Mouse (Mus musculus) G1E (cell line): ENCODE results near the gene Ttc26. TPM values are rescaled to one million over a fixed set of nuclear protein-coding genes. Genes with fewer than 3 reads are reported as not detected.
"Not testable (repeated sequence)": the region's sequence is repeated elsewhere in the genome, so short reads cannot be mapped to it uniquely, and the experiment has no call there.

Experiments used
- ATAC-seq: 2 replicates; pipeline ENCODE4 v1.8.0; 2016; ENCODE audit warnings: mild to moderate bottlenecking; ENCODE audit not compliant: insufficient number of reproducible peaks, poor library complexity, low FRiP score, severe bottlenecking; ENCODE audit errors: extremely low read depth
- DNase-seq: peaks from one replicate; pipeline ENCODE4 v3.0.0; 2012; ENCODE audit warnings: low spot score
- H3K27me3 ChIP-seq: 2 replicates; pipeline ENCODE4 v1.6.1; 2012; ENCODE audit warnings: mild to moderate bottlenecking, low read length, inconsistent platforms; ENCODE audit not compliant: insufficient read depth
- H3K36me3 ChIP-seq: replicated peaks from 2 replicates; pipeline ENCODE3; 2012; ENCODE audit warnings: mild to moderate bottlenecking, inconsistent platforms
- H3K4me1 ChIP-seq: 2 replicates; pipeline ENCODE4 v1.6.1; 2012; ENCODE audit warnings: low read depth, low read length, inconsistent platforms, mixed read lengths; ENCODE audit not compliant: insufficient read depth
- H3K4me3 ChIP-seq: 2 replicates; pipeline ENCODE4 v1.5.1; 2012; ENCODE audit warnings: low read depth, mild to moderate bottlenecking, inconsistent platforms, low read length, moderate library complexity, mixed read lengths
- H3K9me3 ChIP-seq: replicated peaks from 2 replicates; pipeline ENCODE4 v1.6.1; 2012; ENCODE audit warnings: inconsistent platforms
- CTCF ChIP-seq: IDR thresholded peaks from 2 replicates; pipeline ENCODE4 v1.5.1; 2012; ENCODE audit warnings: low read depth, low read length, inconsistent platforms, mixed read lengths
- GATA1 ChIP-seq: IDR thresholded peaks from 2 replicates; pipeline ENCODE4 v1.6.1; 2012; ENCODE audit warnings: borderline replicate concordance, low read length, inconsistent platforms, mixed read lengths
- GATA2 ChIP-seq: IDR thresholded peaks from 2 replicates; pipeline ENCODE4 v1.6.1; 2012; ENCODE audit warnings: low read depth, low read length, inconsistent platforms, borderline replicate concordance
- POLR2AphosphoS5 ChIP-seq: IDR thresholded peaks from 2 replicates; pipeline ENCODE4 v1.6.1; 2012; ENCODE audit warnings: low read depth, low read length, inconsistent platforms; ENCODE audit not compliant: insufficient replicate concordance
- TAL1 ChIP-seq: conservative IDR thresholded peaks from 2 replicates; pipeline ENCODE4 v1.6.1; 2012; ENCODE audit warnings: low read depth, low read length, inconsistent platforms, mixed read lengths
- polyA plus RNA-seq: library from polyadenylated mRNA; stranded (reverse); fragments of >175 nt; gene quantifications from 2 replicates; pipeline ENCODE4 v1.2.3, GENCODE M21; 2012
- total RNA-seq, 2 experiments: library from RNA; stranded (forward) in 1 of 2; stranded (reverse) in 1 of 2; fragments of 200-1000 nt in 1 of 2; fragments of >200 nt in 1 of 2; fragmentation: Nextera tagmentation in 1 of 2; gene quantifications; 2 replicates each; pipeline ENCODE4 v1.2.3; 2014 to 2017

Ttc26 gene
- total and polyA plus RNA-seq, 3 experiments: 0.89 to 6.5 (median 5.9) TPM

DNA sequence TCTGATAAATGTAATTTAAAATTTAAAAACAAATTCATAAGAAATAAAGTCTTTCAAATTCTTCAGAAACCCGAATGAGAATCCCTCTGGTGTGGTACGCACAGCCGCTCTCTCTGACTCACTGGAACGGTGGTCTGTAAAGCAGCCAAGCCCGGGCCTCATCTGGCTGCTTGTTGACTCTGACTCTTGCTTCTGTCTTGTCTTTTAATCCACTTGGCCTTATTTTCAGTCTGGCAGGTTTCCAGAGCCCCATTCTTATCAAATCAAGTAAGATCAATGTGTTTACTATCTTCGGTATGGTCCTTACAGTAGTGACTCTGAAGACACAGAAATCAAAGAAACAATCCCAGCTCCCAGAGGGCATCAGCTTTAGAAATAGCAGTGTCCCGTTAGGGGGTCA lies 25.4 kb upstream of the Ttc26 start:
- DNase-seq: no peak

DNA sequence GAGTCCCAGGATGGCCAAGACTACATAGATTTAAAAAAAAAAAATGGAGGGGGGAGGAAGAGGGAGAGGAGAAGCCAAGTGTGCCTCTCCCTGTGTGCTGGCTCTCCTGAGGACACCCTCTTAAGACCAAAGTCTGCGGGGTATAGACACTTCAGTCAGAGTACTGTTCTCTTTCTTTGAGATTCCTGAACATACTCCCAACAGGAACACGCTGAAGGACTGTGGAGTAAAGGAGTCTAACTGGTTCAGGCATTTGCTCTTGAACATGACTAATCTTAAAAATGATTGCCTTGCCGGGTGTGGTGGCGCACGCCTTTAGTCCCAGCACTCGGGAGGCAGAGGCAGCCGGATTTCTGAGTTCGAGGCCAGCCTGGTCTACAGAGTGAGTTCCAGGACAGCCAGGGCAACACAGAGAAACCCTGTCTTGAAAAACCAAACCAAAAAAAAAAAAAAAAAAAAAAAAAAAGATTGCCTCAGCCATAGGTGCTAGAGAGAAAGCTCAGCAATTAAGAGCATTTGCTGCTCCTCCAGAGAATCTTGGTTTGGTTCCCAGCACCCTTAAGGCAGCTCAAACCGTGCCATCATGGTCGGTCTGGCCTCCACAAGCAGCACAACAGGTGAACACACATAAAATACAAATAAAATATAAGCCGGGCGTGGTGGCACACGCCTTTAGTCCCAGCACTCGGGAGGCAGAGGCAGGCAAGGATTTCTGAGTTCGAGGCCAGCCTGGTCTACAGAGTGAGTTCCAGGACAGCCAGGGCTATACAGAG lies 24.4 kb upstream of the Ttc26 start:
- not testable (repeated sequence) for H3K4me3 ChIP-seq, H3K36me3 ChIP-seq, H3K27me3 ChIP-seq, H3K9me3 ChIP-seq, DNase-seq, ATAC-seq
- peaks cover 55% of the 10 kb centered on the region for H3K4me1 ChIP-seq

More for the DNA sequence above, 25.4 kb upstream of the Ttc26 start:
- no peak for TF ChIP-seq TAL1
- no peak for TF ChIP-seq CTCF
- Histone ChIP-seq H3K4me3 (peak overlapping the region; percentile 97; the same call in 1 of the 2 replicates), H3K27me3 (no peaks in the 10 kb centered on the region), H3K4me1 (peaks cover 55% of the 10 kb centered on the region), H3K36me3 (peaks cover 14% of the 10 kb centered on the region), H3K9me3 (no peaks in the 10 kb centered on the region)
- no peak for ATAC-seq

DNA sequence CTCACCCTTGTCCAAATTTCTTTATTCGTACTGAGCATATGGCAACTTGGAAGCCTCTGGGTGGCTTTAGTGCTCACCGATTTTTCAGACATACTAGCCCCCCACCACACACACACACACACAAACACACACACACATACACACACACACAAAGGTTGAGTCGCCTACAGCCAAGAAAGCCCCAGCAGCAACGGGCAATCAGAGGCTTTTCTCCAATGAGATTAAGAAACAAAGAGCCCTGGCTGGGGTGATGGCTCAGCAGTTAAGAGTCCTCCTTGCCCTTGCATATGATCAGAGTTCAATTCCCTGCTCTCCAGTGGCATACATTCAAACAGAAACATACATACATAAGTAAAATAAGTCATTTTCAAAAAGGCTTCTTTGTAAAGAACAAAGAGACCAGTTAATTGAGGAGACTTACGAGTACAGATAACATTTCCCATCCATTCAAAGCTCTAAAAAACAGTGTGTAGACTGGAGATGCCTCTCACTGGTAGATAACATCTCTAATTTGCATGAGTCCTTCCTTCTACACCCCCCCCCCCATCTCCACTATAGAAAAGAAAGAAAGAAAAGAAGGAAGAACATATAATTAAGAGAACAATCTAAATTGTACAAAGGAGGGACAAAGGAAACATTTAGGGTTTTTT lies 23.5 kb upstream of the Ttc26 start:
- Histone ChIP-seq H3K27me3 (no peaks in the 10 kb centered on the region), H3K9me3 (no peaks in the 10 kb centered on the region), H3K4me3 (no peak overlapping the region), H3K4me1 (peaks cover 57% of the 10 kb centered on the region), H3K36me3 (peaks cover 5% of the 10 kb centered on the region)
- DNase-seq: no peak
- TF ChIP-seq TAL1 (no peak), GATA1 (no peak), GATA2 (no peak), CTCF (no peak), POLR2AphosphoS5 (no peak)
- no peak for ATAC-seq

DNA sequence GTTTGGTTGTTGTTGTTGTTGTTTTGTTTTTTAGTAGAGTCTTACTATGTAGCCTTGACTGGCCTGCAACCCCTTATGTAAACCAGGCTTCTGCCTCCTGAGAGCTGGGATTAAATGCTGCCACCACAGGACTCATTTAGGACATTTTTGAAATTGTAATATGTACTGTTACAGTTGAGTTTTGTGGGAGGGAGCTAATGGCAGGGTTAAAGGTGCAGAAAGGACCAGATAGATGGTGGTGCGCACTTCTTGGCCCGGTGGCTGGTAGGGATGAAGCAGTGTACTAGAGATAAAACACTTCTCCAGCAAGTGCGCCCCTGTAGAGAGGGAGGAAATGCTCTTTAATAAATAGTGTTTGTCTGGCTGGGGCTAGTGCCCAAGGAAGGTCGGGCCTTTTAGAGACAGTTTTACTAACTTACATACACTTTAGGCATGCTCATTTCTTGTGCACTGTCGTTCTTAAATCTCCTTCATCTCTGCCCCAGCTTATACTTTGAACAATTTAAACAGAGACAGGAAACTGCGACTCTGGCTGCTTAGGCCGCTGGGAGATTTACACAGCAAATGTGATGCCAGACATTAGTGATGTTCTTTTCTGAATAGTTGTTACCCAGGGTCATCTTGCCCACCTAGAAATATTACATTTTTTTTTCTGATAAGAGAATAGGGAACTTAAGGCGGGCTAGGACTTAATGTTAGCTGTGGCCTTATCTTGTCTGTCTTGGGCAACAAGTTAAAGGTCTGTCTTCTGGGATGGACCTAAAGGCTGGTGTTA lies 22.8 kb upstream of the Ttc26 start:
- TF ChIP-seq TAL1 (no peak), POLR2AphosphoS5 (no peak), CTCF (no peak), GATA1 (no peak), GATA2 (no peak)
- no peaks in the 10 kb centered on the region for H3K36me3 ChIP-seq
- no peaks in the 10 kb centered on the region for H3K9me3 ChIP-seq
- no peak for ATAC-seq
- no peak for DNase-seq
- H3K27me3 ChIP-seq: no peaks in the 10 kb centered on the region
- H3K4me3 ChIP-seq: no peak overlapping the region; the same call in 1 of the 2 replicates
- peaks cover 59% of the 10 kb centered on the region for H3K4me1 ChIP-seq

DNA sequence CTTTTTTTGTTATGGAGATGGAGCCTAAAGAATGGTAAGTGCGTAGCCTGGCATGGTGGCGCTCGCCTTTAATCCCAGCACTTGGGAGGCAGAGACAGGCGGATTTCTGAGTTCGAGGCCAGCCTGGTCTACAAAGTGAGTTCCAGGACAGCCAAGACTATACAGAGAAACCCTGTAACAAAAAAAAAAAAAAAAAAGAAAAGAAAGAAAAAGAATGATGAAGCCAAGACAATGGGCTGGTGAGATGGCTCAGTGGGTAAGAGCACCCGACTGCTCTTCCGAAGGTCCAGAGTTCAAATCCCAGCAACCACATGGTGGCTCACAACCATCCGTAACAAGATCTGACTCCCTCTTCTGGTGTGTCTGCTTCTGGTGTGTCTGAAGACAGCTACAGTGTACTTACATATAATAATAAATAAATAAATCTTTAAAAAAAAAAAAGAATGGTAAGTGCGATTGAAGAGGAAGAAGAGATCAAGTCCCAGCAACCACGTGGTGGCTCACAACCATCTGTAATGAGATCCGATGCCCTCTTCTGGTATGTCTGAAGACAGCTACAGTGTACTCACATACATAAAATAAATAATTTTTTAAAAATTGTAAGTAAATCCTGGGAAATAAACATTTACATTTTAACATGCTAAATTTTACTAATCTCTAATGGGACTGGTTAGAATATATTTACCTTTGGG lies 22.1 kb upstream of the Ttc26 start:
- not testable (repeated sequence) for ATAC-seq, H3K9me3 ChIP-seq, H3K36me3 ChIP-seq, H3K4me3 ChIP-seq, H3K27me3 ChIP-seq, DNase-seq
- peaks cover 60% of the 10 kb centered on the region for H3K4me1 ChIP-seq

DNA sequence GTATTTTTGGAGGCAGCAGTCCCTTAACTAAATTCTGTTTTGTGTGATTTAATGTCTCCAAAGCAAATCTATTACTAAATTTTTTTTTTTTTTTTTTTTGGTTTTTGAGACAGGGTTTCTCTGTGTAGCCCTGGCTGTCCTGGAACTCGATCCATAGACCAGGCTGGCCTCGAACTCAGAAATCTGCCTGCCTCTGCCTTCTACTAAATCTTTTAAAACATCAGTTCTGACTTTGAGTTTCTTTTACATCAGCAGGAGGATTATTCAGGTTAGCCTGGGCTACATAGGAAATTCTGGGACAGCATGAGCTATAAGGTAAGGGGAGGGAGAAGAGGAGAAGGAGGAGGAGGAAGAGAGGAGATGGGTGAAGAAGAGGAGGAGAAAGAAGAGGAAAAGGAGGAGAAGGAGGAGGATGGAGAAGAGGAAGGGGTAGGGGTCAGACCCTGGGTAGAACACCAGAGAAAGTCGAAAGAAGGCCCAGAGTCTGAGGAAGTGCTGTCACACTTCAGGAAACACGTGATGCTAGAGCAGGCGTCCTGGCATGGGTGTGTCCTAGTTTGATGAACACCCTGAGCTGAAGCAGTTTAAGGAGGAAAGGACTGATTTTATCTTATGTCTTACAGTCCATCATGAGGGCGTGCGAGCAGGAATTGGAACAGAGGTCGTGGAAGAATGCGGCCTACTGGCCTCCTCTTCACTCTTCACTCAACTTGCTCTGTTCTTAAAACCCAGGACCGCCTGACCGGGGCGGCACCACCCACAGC lies 21.4 kb upstream of the Ttc26 start:
- Histone ChIP-seq H3K27me3 (no peaks in the 10 kb centered on the region), H3K9me3 (no peaks in the 10 kb centered on the region), H3K36me3 (no peaks in the 10 kb centered on the region), H3K4me1 (peaks cover 59% of the 10 kb centered on the region), H3K4me3 (peak overlapping the region; percentile 33; the same call in 1 of the 2 replicates)
- peak; percentile 46 for DNase-seq
- peak; percentile 75 for ATAC-seq
- no peak for TF ChIP-seq CTCF
- TF ChIP-seq TAL1: no peak
- no peak for TF ChIP-seq GATA1
- no peak for TF ChIP-seq POLR2AphosphoS5
- TF ChIP-seq GATA2: no peak
